Mouse (Mus musculus) adrenal gland (tissue): Measurements from ENCODE around the gene Pid1.
"Not testable (repeated sequence)": the region's sequence is repeated elsewhere in the genome, so short reads cannot be mapped to it uniquely, and the experiment has no call there.

Experiments
- intact Hi-C: fragments of 180-260 bp; cut with DNase I; formaldehyde crosslinking; loops from one replicate; pipeline ENCODE4 v1.15.1; 2025

The Pid1 gene

GRCm38 (mm10) chr1:84278359-84279255 is 85.4 kb downstream of the Pid1 start:
- intact Hi-C loops = no loop called here

GRCm38 (mm10) chr1:84272951-84273350 is 91.0 kb downstream of the Pid1 start:
- intact Hi-C loops = no loop called here

GRCm38 (mm10) chr1:84271712-84272200 is 92.2 kb downstream of the Pid1 start:
- intact Hi-C loops = no loop called here

- intact Hi-C loops = no loop called here
Measured at GRCm38 (mm10) chr1:84257656-84258055, 106.3 kb downstream of the Pid1 start.

GRCm38 (mm10) chr1:84254361-84254760 is 109.6 kb downstream of the Pid1 start:
- intact Hi-C loops = no loop called here

- intact Hi-C loops = no loop called here
Measured at GRCm38 (mm10) chr1:84253838-84254237, 110.1 kb downstream of the Pid1 start.

- intact Hi-C loops = no loop called here
Measured at GRCm38 (mm10) chr1:84251205-84251604, 112.8 kb downstream of the Pid1 start.

GRCm38 (mm10) chr1:84250770-84251169 is 113.2 kb downstream of the Pid1 start:
- intact Hi-C loops = no loop called here

GRCm38 (mm10) chr1:84249772-84250338 is 114.1 kb downstream of the Pid1 start:
- intact Hi-C loops = no loop called here

GRCm38 (mm10) chr1:84247111-84247510 is 116.9 kb downstream of the Pid1 start:
- intact Hi-C loops = no loop called here

GRCm38 (mm10) chr1:84241192-84241828 is 122.7 kb downstream of the Pid1 start:
- intact Hi-C loops = no loop called here

- intact Hi-C loops = no loop called here
Measured at GRCm38 (mm10) chr1:84240203-84240602, 123.8 kb downstream of the Pid1 start.

- intact Hi-C loops = no loop called here
Measured at GRCm38 (mm10) chr1:84230431-84230830, 133.5 kb downstream of the Pid1 start.

GRCm38 (mm10) chr1:84225626-84226025 is 138.4 kb downstream of the Pid1 start:
- intact Hi-C loops = no loop called here

- intact Hi-C loops = no loop called here
Measured at GRCm38 (mm10) chr1:84222051-84222450, 141.9 kb downstream of the Pid1 start.

GRCm38 (mm10) chr1:84218605-84219004 is 145.4 kb downstream of the Pid1 start:
- intact Hi-C loops = no loop called here

- intact Hi-C loops = no loop called here
Measured at GRCm38 (mm10) chr1:84217777-84218176, 146.2 kb downstream of the Pid1 start.

GRCm38 (mm10) chr1:84211507-84211906 is 152.5 kb downstream of the Pid1 start:
- intact Hi-C loops = no loop called here

- intact Hi-C loops = not testable (repeated sequence)
Measured at GRCm38 (mm10) chr1:84205746-84206145, 158.2 kb downstream of the Pid1 start.

GRCm38 (mm10) chr1:84203494-84203893 is 160.5 kb downstream of the Pid1 start:
- intact Hi-C loops = no loop called here

GRCm38 (mm10) chr1:84199890-84200289 is 164.1 kb downstream of the Pid1 start:
- intact Hi-C loops = no loop called here

GRCm38 (mm10) chr1:84198887-84199286 is 165.1 kb downstream of the Pid1 start:
- intact Hi-C loops = no loop called here
